Mouse (Mus musculus) lung, adult 2 months (tissue): ENCODE data around the gene Srgap2.

Experiments
- CTCF ChIP-seq: fragments of 200-500 bp; IDR thresholded peaks from 2 replicates; pipeline ENCODE4 v1.5.1; 2011; ENCODE audit warnings: mild to moderate bottlenecking, low read length, control low read depth; ENCODE audit not compliant: insufficient read depth
- POLR2A ChIP-seq: fragments of 200-500 bp; IDR thresholded peaks from 2 replicates; pipeline ENCODE4 v1.6.1; 2011; ENCODE audit warnings: low read depth, mild to moderate bottlenecking, control low read depth, low read length, borderline replicate concordance; ENCODE audit errors: extremely low read depth

DNA sequence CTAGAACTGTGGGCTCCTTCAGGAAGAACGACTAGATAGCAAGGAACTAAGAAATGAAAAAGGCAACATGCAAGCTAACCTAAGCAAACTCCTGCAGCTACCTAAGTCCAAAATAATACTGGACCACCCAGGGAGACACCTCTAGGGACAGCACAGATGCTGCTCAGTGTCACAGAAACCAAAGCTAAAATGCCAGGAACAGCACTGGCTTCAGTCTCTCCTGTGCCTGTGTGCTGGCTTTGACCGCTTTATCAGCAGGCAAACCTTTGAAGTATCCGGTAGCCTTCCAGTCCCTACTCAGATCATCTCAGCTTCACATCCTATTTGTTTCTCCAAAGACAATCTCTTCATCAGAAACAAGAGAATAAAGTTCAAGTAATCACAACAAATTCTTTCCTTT, 123.6 kb downstream of the Srgap2 start:
- no peak for TF ChIP-seq CTCF
- no peak for TF ChIP-seq POLR2A
